Mouse (Mus musculus): Measurements from ENCODE around the gene Maz.

DNA sequence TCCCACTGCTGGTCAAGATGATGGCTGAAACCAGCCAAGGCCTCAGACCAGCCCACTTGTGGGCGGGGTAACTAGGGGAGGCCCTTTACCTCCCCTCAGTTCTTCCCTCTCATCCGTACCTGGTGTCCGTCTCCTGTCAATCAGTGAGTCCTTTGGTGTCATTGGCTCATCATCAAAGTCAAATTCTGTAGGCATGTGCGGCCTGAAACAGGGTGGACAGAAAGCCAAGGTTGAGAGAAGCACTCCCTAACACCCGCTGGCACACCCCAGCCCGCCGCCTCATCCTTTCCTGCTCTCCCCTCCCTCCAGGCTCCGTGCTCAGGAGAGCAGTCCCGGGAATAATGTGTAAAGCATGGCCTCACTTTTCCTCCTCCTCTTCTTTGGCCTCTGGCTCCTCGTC is 10.8 kb downstream of the Maz start:
- no peak for TF ChIP-seq CTCF (IDR thresholded peaks at IDR 0.05; ENCODE audit: borderline replicate concordance, extremely low read depth, insufficient read depth, insufficient read length)
- no peak for TF ChIP-seq POLR2A (IDR thresholded peaks at IDR 0.05; ENCODE audit: borderline replicate concordance, extremely low read depth, insufficient read depth, insufficient read length, poor library complexity, severe bottlenecking)

Measured in brain, embryonic 14.5 days (tissue).